Mouse (Mus musculus): ENCODE measurements around the gene Acot7. TPM values are rescaled to one million over a fixed set of nuclear protein-coding genes. Genes with fewer than 3 reads are reported as not detected.

The Acot7 gene
- polyA plus RNA-seq, 1 experiment: 167 TPM

GRCm38 (mm10) chr4:152292102-152292765, 114.3 kb downstream of the Acot7 start:
- no peak overlapping the region for H3K4me3 ChIP-seq
- H3ac ChIP-seq (ENCODE audit: control insufficient read depth, insufficient read length): no peak overlapping the region
- peaks cover 53% of the 10 kb centered on the region for H3K27me3 ChIP-seq (ENCODE audit: control insufficient read depth, insufficient read depth, insufficient read length)
- no peaks in the 10 kb centered on the region for H3K36me3 ChIP-seq (ENCODE audit: control insufficient read depth, insufficient read depth)
- no peaks in the 10 kb centered on the region for H3K79me2 ChIP-seq (ENCODE audit: control insufficient read depth, insufficient read depth)
- no peak for TF ChIP-seq POLR2A (IDR thresholded peaks at IDR 0.05; ENCODE audit: insufficient read length, low read depth)
- no peak for TF ChIP-seq E2F4 (IDR thresholded peaks at IDR 0.05; ENCODE audit: insufficient read depth)
- no peak for TF ChIP-seq TCF12 (IDR thresholded peaks at IDR 0.05; ENCODE audit: insufficient read depth, poor library complexity, severe bottlenecking)
- TF ChIP-seq POLR2AphosphoS2 (IDR thresholded peaks at IDR 0.05; ENCODE audit: insufficient read length, low read depth): no peak
- TF ChIP-seq MYOD1 (IDR thresholded peaks at IDR 0.05; ENCODE audit: control insufficient read depth in 1 of 3, insufficient read length in 2 of 3, low read depth in 2 of 3): no peak
- TF ChIP-seq CEBPB (IDR thresholded peaks at IDR 0.05; ENCODE audit: insufficient read depth, poor library complexity, severe bottlenecking): no peak
- no peak for TF ChIP-seq USF1 (IDR thresholded peaks at IDR 0.05; ENCODE audit: low read depth)
- no peak for TF ChIP-seq SRF (IDR thresholded peaks at IDR 0.05; ENCODE audit: control insufficient read depth, insufficient read length, low read depth)
- TF ChIP-seq TCF3 (IDR thresholded peaks at IDR 0.05; ENCODE audit: insufficient read length, low read depth): no peak
- TF ChIP-seq REST (IDR thresholded peaks at IDR 0.05; ENCODE audit: insufficient read depth, insufficient read length): no peak
- no peak for TF ChIP-seq MAX (IDR thresholded peaks at IDR 0.05; ENCODE audit: low read depth)
- no peak for TF ChIP-seq MYOG (IDR thresholded peaks at IDR 0.05; ENCODE audit: control insufficient read depth in 1 of 3, insufficient read depth in 1 of 3, insufficient read length in 2 of 3, low read depth in 2 of 3)
- peak overlapping the region; percentile 6 for H3K4me2 ChIP-seq (ENCODE audit: low read depth)

GRCm38 (mm10) chr4:152294188-152294929, 116.4 kb downstream of the Acot7 start:
- Histone ChIP-seq H3K36me3 (ENCODE audit: control insufficient read depth, insufficient read depth) (no peaks in the 10 kb centered on the region), H3K4me2 (ENCODE audit: low read depth) (no peak overlapping the region), H3ac (ENCODE audit: control insufficient read depth, insufficient read length) (no peak overlapping the region), H3K79me2 (ENCODE audit: control insufficient read depth, insufficient read depth) (peaks cover 10% of the 10 kb centered on the region), H3K4me3 (no peak overlapping the region), H3K27me3 (ENCODE audit: control insufficient read depth, insufficient read depth, insufficient read length) (peaks cover 39% of the 10 kb centered on the region)
- TF ChIP-seq POLR2A (IDR thresholded peaks at IDR 0.05; ENCODE audit: insufficient read length, low read depth) (no peak), USF1 (IDR thresholded peaks at IDR 0.05; ENCODE audit: low read depth) (no peak), MAX (IDR thresholded peaks at IDR 0.05; ENCODE audit: low read depth) (no peak), TCF12 (IDR thresholded peaks at IDR 0.05; ENCODE audit: insufficient read depth, poor library complexity, severe bottlenecking) (no peak), REST (IDR thresholded peaks at IDR 0.05; ENCODE audit: insufficient read depth, insufficient read length) (no peak), POLR2AphosphoS2 (IDR thresholded peaks at IDR 0.05; ENCODE audit: insufficient read length, low read depth) (no peak), MYOD1 (IDR thresholded peaks at IDR 0.05; ENCODE audit: control insufficient read depth in 1 of 3, insufficient read length in 2 of 3, low read depth in 2 of 3) (no peak), SRF (IDR thresholded peaks at IDR 0.05; ENCODE audit: control insufficient read depth, insufficient read length, low read depth) (no peak), MYOG (IDR thresholded peaks at IDR 0.05; ENCODE audit: control insufficient read depth in 1 of 3, insufficient read depth in 1 of 3, insufficient read length in 2 of 3, low read depth in 2 of 3) (no peak), TCF3 (IDR thresholded peaks at IDR 0.05; ENCODE audit: insufficient read length, low read depth) (no peak), E2F4 (IDR thresholded peaks at IDR 0.05; ENCODE audit: insufficient read depth) (no peak), CEBPB (IDR thresholded peaks at IDR 0.05; ENCODE audit: insufficient read depth, poor library complexity, severe bottlenecking) (no peak)

- H3ac ChIP-seq (ENCODE audit: control insufficient read depth, insufficient read length): no peak overlapping the region
Observed at GRCm38 (mm10) chr4:152295916-152296315, 118.0 kb downstream of the Acot7 start.

GRCm38 (mm10) chr4:152296371-152296770, 118.4 kb downstream of the Acot7 start:
- Histone ChIP-seq H3K4me2 (ENCODE audit: low read depth) (peak overlapping the region; percentile 98), H3ac (ENCODE audit: control insufficient read depth, insufficient read length) (no peak overlapping the region), H3K79me2 (ENCODE audit: control insufficient read depth, insufficient read depth) (peaks cover 10% of the 10 kb centered on the region), H3K4me3 (peak overlapping the region; percentile 45), H3K27me3 (ENCODE audit: control insufficient read depth, insufficient read depth, insufficient read length) (peaks cover 22% of the 10 kb centered on the region), H3K36me3 (ENCODE audit: control insufficient read depth, insufficient read depth) (no peaks in the 10 kb centered on the region)
- TF ChIP-seq TCF3 (IDR thresholded peaks at IDR 0.05; ENCODE audit: insufficient read length, low read depth) (no peak), MYOG (IDR thresholded peaks at IDR 0.05; ENCODE audit: control insufficient read depth in 1 of 3, insufficient read depth in 1 of 3, insufficient read length in 2 of 3, low read depth in 2 of 3) (no peak), POLR2A (IDR thresholded peaks at IDR 0.05; ENCODE audit: insufficient read length, low read depth) (no peak), TCF12 (IDR thresholded peaks at IDR 0.05; ENCODE audit: insufficient read depth, poor library complexity, severe bottlenecking) (no peak), CEBPB (IDR thresholded peaks at IDR 0.05; ENCODE audit: insufficient read depth, poor library complexity, severe bottlenecking) (no peak), MYOD1 (IDR thresholded peaks at IDR 0.05; ENCODE audit: control insufficient read depth in 1 of 3, insufficient read length in 2 of 3, low read depth in 2 of 3) (no peak), SRF (IDR thresholded peaks at IDR 0.05; ENCODE audit: control insufficient read depth, insufficient read length, low read depth) (no peak), E2F4 (IDR thresholded peaks at IDR 0.05; ENCODE audit: insufficient read depth) (no peak), MAX (IDR thresholded peaks at IDR 0.05; ENCODE audit: low read depth) (no peak), USF1 (IDR thresholded peaks at IDR 0.05; ENCODE audit: low read depth) (no peak)

More at GRCm38 (mm10) chr4:152295916-152296315, 118.0 kb downstream of the Acot7 start:
- no peaks in the 10 kb centered on the region for H3K36me3 ChIP-seq (ENCODE audit: control insufficient read depth, insufficient read depth)
- H3K4me2 ChIP-seq (ENCODE audit: low read depth): peak overlapping the region; percentile 98
- H3K4me3 ChIP-seq: peak overlapping the region; percentile 45
- peaks cover 10% of the 10 kb centered on the region for H3K79me2 ChIP-seq (ENCODE audit: control insufficient read depth, insufficient read depth)
- H3K27me3 ChIP-seq (ENCODE audit: control insufficient read depth, insufficient read depth, insufficient read length): peaks cover 27% of the 10 kb centered on the region
- TF ChIP-seq MYOD1 (IDR thresholded peaks at IDR 0.05; ENCODE audit: control insufficient read depth in 1 of 3, insufficient read length in 2 of 3, low read depth in 2 of 3): no peak
- TF ChIP-seq TCF3 (IDR thresholded peaks at IDR 0.05; ENCODE audit: insufficient read length, low read depth): no peak
- no peak for TF ChIP-seq MAX (IDR thresholded peaks at IDR 0.05; ENCODE audit: low read depth)
- no peak for TF ChIP-seq E2F4 (IDR thresholded peaks at IDR 0.05; ENCODE audit: insufficient read depth)
- no peak for TF ChIP-seq USF1 (IDR thresholded peaks at IDR 0.05; ENCODE audit: low read depth)
- no peak for TF ChIP-seq CEBPB (IDR thresholded peaks at IDR 0.05; ENCODE audit: insufficient read depth, poor library complexity, severe bottlenecking)
- no peak for TF ChIP-seq MYOG (IDR thresholded peaks at IDR 0.05; ENCODE audit: control insufficient read depth in 1 of 3, insufficient read depth in 1 of 3, insufficient read length in 2 of 3, low read depth in 2 of 3)
- no peak for TF ChIP-seq POLR2AphosphoS2 (IDR thresholded peaks at IDR 0.05; ENCODE audit: insufficient read length, low read depth)
- TF ChIP-seq SRF (IDR thresholded peaks at IDR 0.05; ENCODE audit: control insufficient read depth, insufficient read length, low read depth): no peak
- no peak for TF ChIP-seq TCF12 (IDR thresholded peaks at IDR 0.05; ENCODE audit: insufficient read depth, poor library complexity, severe bottlenecking)
- no peak for TF ChIP-seq REST (IDR thresholded peaks at IDR 0.05; ENCODE audit: insufficient read depth, insufficient read length)
- no peak for TF ChIP-seq POLR2A (IDR thresholded peaks at IDR 0.05; ENCODE audit: insufficient read length, low read depth)

All from myocyte (in vitro differentiated cells).